Mouse (Mus musculus) embryonic facial prominence, embryonic 12.5 days (tissue): Measurements from ENCODE around the gene Nat9. TPM values are rescaled to one million over a fixed set of nuclear protein-coding genes. Genes with fewer than 3 reads are reported as not detected.

ENCODE experiments used
- ATAC-seq: fragments of 200-750 bp; cut with Nextera tagmentation; 2 replicates; pipeline ENCODE4 v1.8.0; 2017; ENCODE audit not compliant: insufficient number of reproducible peaks, insufficient read depth, low FRiP score, low TSS enrichment
- H3K27ac ChIP-seq: fragments of 300-500 bp; sonication (generic); 2 replicates; pipeline ENCODE4 v1.5.1; 2016; ENCODE audit warnings: mild to moderate bottlenecking
- H3K27me3 ChIP-seq: fragments of 300-500 bp; sonication (generic); 2 replicates; pipeline ENCODE4 v1.6.1; 2016; ENCODE audit warnings: mild to moderate bottlenecking, moderate library complexity
- H3K36me3 ChIP-seq: fragments of 300-500 bp; sonication (generic); 2 replicates; pipeline ENCODE4 v1.6.1; 2016; ENCODE audit warnings: mild to moderate bottlenecking
- H3K4me1 ChIP-seq: fragments of 300-500 bp; sonication (generic); 2 replicates; pipeline ENCODE4 v1.6.1; 2016
- H3K4me2 ChIP-seq: fragments of 300-500 bp; sonication (generic); replicated peaks from 2 replicates; pipeline ENCODE4 v1.6.1; 2016; ENCODE audit warnings: mild to moderate bottlenecking, moderate library complexity
- H3K4me3 ChIP-seq: fragments of 300-500 bp; sonication (generic); 2 replicates; pipeline ENCODE4 v1.5.1; 2016; ENCODE audit warnings: mild to moderate bottlenecking
- H3K9ac ChIP-seq: fragments of 300-500 bp; sonication (generic); 2 replicates; pipeline ENCODE4 v1.6.1; 2016; ENCODE audit warnings: mild to moderate bottlenecking, moderate library complexity
- H3K9me3 ChIP-seq: fragments of 300-500 bp; sonication (generic); 2 replicates; pipeline ENCODE4 v1.6.1; 2016; ENCODE audit warnings: mild to moderate bottlenecking, moderate library complexity
- WGBS: fragments of 180-500 bp; shearing (Covaris S2); methylation state at CpG from one replicate; pipeline ENCODE4 v1.1.7; 2016; 5-methylcytosine and 5-hydroxymethylcytosine counted together
- polyA plus RNA-seq: library from polyadenylated mRNA; unstranded; fragments of >200 nt; fragmentation: Nextera tagmentation; extraction: Ambion mirVana; gene quantifications from 2 replicates; pipeline ENCODE4 v1.2.1, GENCODE M21; 2016

Gene Nat9
- polyA plus RNA-seq, 1 experiment from 2014 or later: 23.7 TPM

DNA sequence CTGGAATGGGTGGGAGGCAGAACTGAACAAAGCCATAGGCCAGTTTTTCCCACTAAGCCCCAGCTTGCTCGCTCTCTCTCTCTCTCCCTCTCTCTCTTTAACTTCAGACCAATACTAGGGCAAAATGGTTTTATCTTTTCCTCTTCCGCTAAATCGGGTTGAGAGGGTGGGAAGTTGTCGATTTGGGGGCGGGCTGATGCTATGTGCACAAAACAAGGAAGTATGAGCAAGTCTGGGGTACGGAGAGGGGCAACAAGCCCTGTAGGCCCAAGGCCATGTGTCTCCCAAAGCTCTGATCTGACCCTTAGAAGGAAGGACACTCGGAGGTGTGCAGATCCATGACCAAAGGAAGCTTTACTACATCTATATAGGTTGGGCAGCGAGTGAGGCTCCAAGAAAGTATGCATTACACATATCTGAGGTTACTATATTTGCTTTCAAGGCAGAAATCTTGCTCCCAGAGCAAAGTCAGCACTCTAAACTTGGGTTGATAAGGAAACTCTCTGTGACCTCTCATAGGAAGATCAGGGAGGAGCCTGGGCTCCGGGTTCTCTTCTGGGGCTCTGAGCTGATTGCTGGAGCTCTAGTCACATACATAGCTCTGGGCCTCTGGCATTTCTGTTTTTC is 26.0 kb downstream of the Nat9 start:
- ATAC-seq: no peak
- H3K9ac ChIP-seq: no peak overlapping the region
- no peak overlapping the region for H3K27ac ChIP-seq
- WGBS: 64% methylated on average over 9 of the region's 9 CpGs
- no peaks in the 10 kb centered on the region for H3K36me3 ChIP-seq
- no peak overlapping the region for H3K4me2 ChIP-seq
- no peaks in the 10 kb centered on the region for H3K9me3 ChIP-seq
- peaks cover 37% of the 10 kb centered on the region for H3K4me1 ChIP-seq
- peaks cover 48% of the 10 kb centered on the region for H3K27me3 ChIP-seq
- H3K4me3 ChIP-seq: no peak overlapping the region

- Histone ChIP-seq H3K9me3 (no peaks in the 10 kb centered on the region), H3K4me3 (no peak overlapping the region), H3K4me2 (no peak overlapping the region), H3K4me1 (peaks cover 37% of the 10 kb centered on the region), H3K27me3 (peaks cover 50% of the 10 kb centered on the region), H3K27ac (no peak overlapping the region), H3K36me3 (no peaks in the 10 kb centered on the region), H3K9ac (no peak overlapping the region)
- ATAC-seq: no peak
- 27% methylated on average over 10 of the region's 10 CpGs for WGBS
Measured at GRCm38 (mm10) chr11:115160883-115161577, 26.6 kb downstream of the Nat9 start.

GRCm38 (mm10) chr11:115160016-115160797 is 27.5 kb downstream of the Nat9 start:
- Histone ChIP-seq H3K9me3 (no peaks in the 10 kb centered on the region), H3K4me2 (no peak overlapping the region), H3K27me3 (peaks cover 50% of the 10 kb centered on the region), H3K36me3 (no peaks in the 10 kb centered on the region), H3K27ac (no peak overlapping the region), H3K9ac (no peak overlapping the region), H3K4me1 (peaks cover 39% of the 10 kb centered on the region), H3K4me3 (no peak overlapping the region)
- WGBS: 52% methylated on average over 11 of the region's 11 CpGs
- ATAC-seq: no peak

DNA sequence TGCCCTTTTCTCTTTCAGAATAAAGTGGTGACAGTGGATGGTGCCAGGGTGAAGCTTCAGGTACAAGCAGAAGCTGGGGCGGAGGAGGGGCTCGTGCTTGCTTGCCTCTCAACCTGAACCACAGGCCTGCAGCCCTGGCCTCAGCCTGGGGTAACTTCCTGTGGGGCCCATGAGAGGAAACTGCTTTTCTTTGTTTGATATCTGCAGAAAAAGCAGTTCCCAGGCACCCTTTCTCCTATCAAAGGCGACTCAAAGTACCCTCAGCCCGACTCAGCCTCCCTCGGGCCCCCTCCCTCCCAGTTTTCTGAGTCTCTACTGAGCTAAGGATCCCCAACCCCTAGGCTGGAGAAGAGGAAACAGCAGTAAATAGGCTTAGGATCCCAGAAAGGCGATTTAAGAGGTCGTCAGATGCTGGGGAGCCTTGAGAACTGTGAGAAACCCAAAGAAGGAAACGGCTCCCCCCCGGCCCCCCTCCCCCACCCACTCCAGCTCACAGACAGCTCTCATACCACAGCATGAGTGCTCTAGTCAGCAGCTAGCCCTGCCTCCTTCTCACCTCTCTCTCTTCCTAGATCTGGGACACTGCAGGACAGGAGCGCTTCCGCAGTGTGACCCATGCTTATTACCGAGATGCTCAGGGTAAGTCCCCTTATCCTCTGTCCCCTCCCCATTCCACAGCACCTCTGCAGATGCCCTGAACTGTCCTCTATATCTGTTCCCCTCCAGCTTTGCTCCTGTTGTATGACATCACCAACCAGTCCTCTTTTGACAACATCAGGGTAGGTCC is 29.5 kb downstream of the Nat9 start:
- no peak for ATAC-seq
- H3K4me3 ChIP-seq: no peak overlapping the region
- H3K9ac ChIP-seq: 0 out of 2 replicates have a peak overlapping the region, but pooled peaks have one; percentile 8
- peaks cover 25% of the 10 kb centered on the region for H3K4me1 ChIP-seq
- 22% methylated on average over 12 of the region's 12 CpGs for WGBS
- no peaks in the 10 kb centered on the region for H3K9me3 ChIP-seq
- H3K27me3 ChIP-seq: peaks cover 50% of the 10 kb centered on the region
- no peaks in the 10 kb centered on the region for H3K36me3 ChIP-seq
- H3K27ac ChIP-seq: 0 out of 2 replicates have a peak overlapping the region, but pooled peaks have one; percentile 55
- no peak overlapping the region for H3K4me2 ChIP-seq

DNA sequence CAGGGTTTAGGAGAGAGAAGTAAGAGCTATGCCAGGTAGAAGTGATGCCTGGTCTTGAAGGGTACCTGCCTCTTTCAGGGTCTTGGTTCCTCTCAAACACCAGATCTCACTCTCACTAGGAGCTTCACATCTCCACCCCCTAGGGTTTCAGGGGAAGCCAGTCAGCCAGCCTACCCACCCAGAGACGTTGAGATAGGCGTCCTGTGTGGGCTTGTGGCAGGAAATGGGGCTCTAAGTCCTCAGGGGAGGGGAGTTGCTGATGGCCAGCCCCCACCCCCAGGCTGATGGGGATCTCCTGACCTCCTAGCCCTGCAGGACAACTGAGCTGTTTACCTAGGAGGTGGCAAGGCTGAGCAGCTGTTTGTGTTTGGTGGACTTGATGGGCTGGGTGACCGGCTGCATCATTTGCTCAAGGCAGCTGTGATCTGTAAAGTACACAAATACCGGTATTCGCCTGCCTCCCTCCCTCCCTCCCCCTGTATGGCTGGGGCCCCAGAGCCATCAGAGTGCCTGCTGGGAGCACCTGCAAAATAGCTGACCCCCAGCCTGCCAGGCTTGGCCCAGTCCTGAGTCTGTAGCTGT is 32.5 kb downstream of the Nat9 start:
- no peaks in the 10 kb centered on the region for H3K9me3 ChIP-seq

GRCm38 (mm10) chr11:115153699-115154292 is 33.9 kb downstream of the Nat9 start:
- Histone ChIP-seq H3K9me3 (no peaks in the 10 kb centered on the region), H3K4me1 (peaks cover 28% of the 10 kb centered on the region; the same call in 1 of the 2 replicates), H3K27ac (no peak overlapping the region), H3K36me3 (no peaks in the 10 kb centered on the region), H3K27me3 (peaks cover 47% of the 10 kb centered on the region), H3K4me3 (peak overlapping the region; percentile 27), H3K9ac (no peak overlapping the region), H3K4me2 (peak overlapping the region; percentile 37)
- ATAC-seq: peak; percentile 31; the same call in 1 of the 2 replicates
- WGBS: under 1% methylated on average over 31 of the region's 35 CpGs

More for the DNA sequence above, 32.5 kb downstream of the Nat9 start:
- Histone ChIP-seq H3K9ac (no peak overlapping the region), H3K4me2 (no peak overlapping the region), H3K36me3 (no peaks in the 10 kb centered on the region), H3K4me3 (no peak overlapping the region), H3K27ac (no peak overlapping the region), H3K27me3 (peaks cover 47% of the 10 kb centered on the region), H3K4me1 (peaks cover 28% of the 10 kb centered on the region; the same call in 1 of the 2 replicates)
- 21% methylated on average over 5 of the region's 5 CpGs for WGBS
- no peak for ATAC-seq

DNA sequence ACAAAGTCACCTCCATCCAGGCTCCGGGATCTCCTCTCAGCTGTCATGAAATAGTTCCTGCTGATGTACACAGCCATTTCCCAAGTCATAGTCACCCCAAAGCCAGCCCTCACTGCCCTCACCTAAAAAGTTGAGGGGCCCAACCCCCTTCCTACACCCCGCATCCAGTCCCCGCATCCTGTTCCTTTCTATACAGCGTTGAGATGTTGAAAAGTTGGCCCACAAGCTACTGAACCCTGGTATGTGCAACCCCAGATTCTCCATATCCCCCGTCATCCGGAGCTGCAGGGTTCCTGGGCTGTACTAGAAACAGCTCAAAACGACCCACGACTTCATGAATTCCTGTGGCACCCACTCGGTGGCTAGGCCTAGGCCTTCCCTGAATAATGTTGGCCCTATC is 34.6 kb downstream of the Nat9 start:
- Histone ChIP-seq H3K4me1 (peaks cover 23% of the 10 kb centered on the region; the same call in 1 of the 2 replicates), H3K9ac (no peak overlapping the region), H3K36me3 (no peaks in the 10 kb centered on the region), H3K4me2 (no peak overlapping the region), H3K27ac (0 out of 2 replicates have a peak overlapping the region, but pooled peaks have one; percentile 18), H3K27me3 (peaks cover 47% of the 10 kb centered on the region), H3K9me3 (no peaks in the 10 kb centered on the region), H3K4me3 (no peak overlapping the region)
- WGBS: 79% methylated on average over 9 of the region's 9 CpGs
- ATAC-seq: no peak

GRCm38 (mm10) chr11:115151755-115152429 is 35.8 kb downstream of the Nat9 start:
- no peak overlapping the region for H3K27ac ChIP-seq
- peak overlapping the region; percentile 50 for H3K4me2 ChIP-seq
- H3K27me3 ChIP-seq: peaks cover 41% of the 10 kb centered on the region
- no peak for ATAC-seq
- H3K4me3 ChIP-seq: peak overlapping the region; percentile 34
- no peaks in the 10 kb centered on the region for H3K9me3 ChIP-seq
- H3K9ac ChIP-seq: no peak overlapping the region
- WGBS: 8% methylated on average over 15 of the region's 15 CpGs
- H3K4me1 ChIP-seq: peaks cover 16% of the 10 kb centered on the region; the same call in 1 of the 2 replicates
- no peaks in the 10 kb centered on the region for H3K36me3 ChIP-seq

GRCm38 (mm10) chr11:115150741-115151254 is 36.9 kb downstream of the Nat9 start:
- no peak overlapping the region for H3K4me3 ChIP-seq
- no peak overlapping the region for H3K4me2 ChIP-seq
- ATAC-seq: no peak
- peaks cover 31% of the 10 kb centered on the region for H3K27me3 ChIP-seq
- no peaks in the 10 kb centered on the region for H3K36me3 ChIP-seq
- 65% methylated on average over 6 of the region's 6 CpGs for WGBS
- peaks cover 16% of the 10 kb centered on the region; the same call in 1 of the 2 replicates for H3K4me1 ChIP-seq
- H3K9me3 ChIP-seq: no peaks in the 10 kb centered on the region
- H3K27ac ChIP-seq: no peak overlapping the region
- H3K9ac ChIP-seq: no peak overlapping the region

- ATAC-seq: no peak
- Histone ChIP-seq H3K4me1 (peaks cover 9% of the 10 kb centered on the region; the same call in 1 of the 2 replicates), H3K4me2 (no peak overlapping the region), H3K9ac (no peak overlapping the region), H3K9me3 (no peaks in the 10 kb centered on the region), H3K36me3 (no peaks in the 10 kb centered on the region), H3K27me3 (0 out of 2 replicates have a peak, but pooled peaks cover 2% of the 10 kb centered on the region), H3K27ac (no peak overlapping the region), H3K4me3 (no peak overlapping the region)
- 81% methylated on average over 4 of the region's 4 CpGs for WGBS
Measured at GRCm38 (mm10) chr11:115147813-115148212, 39.8 kb downstream of the Nat9 start.
